Mouse (Mus musculus) embryonic facial prominence, embryonic 14.5 days (tissue): ENCODE measurements around the gene Gm28827. TPM values are rescaled to one million over a fixed set of nuclear protein-coding genes. Genes with fewer than 3 reads are reported as not detected.
"Not testable (repeated sequence)": the region's sequence is repeated elsewhere in the genome, so short reads cannot be mapped to it uniquely, and the experiment has no call there.

ENCODE experiments used
- ATAC-seq: fragments of 200-750 bp; cut with Nextera tagmentation; 2 replicates; pipeline ENCODE4 v1.8.0; 2017; ENCODE audit warnings: low read depth, moderate number of reproducible peaks, moderate TSS enrichment
- DNase-seq: peaks from one replicate; pipeline ENCODE4 v3.0.0-alpha.2; 2015; ENCODE audit warnings: low spot score
- H3K27ac ChIP-seq: fragments of 300-500 bp; sonication (generic); replicated peaks from 2 replicates; pipeline ENCODE4 v1.5.1; 2014; ENCODE audit warnings: low read depth, mild to moderate bottlenecking, low read length, moderate library complexity
- H3K27me3 ChIP-seq: fragments of 300-500 bp; sonication (generic); replicated peaks from 2 replicates; pipeline ENCODE4 v1.6.1; 2014; ENCODE audit warnings: low read length; ENCODE audit not compliant: control insufficient read depth, insufficient read depth
- H3K36me3 ChIP-seq: fragments of 300-500 bp; sonication (generic); 2 replicates; pipeline ENCODE4 v1.6.1; 2014; ENCODE audit warnings: low read length, mixed read lengths; ENCODE audit not compliant: control insufficient read depth, insufficient read depth
- H3K4me1 ChIP-seq: fragments of 300-500 bp; sonication (generic); 2 replicates; pipeline ENCODE4 v1.6.1; 2014; ENCODE audit warnings: antibody characterized with exemption, low read length; ENCODE audit not compliant: control insufficient read depth, insufficient read depth
- H3K4me2 ChIP-seq: fragments of 300-500 bp; sonication (generic); 2 replicates; pipeline ENCODE4 v1.6.1; 2014; ENCODE audit warnings: low read depth, mild to moderate bottlenecking, low read length, moderate library complexity, mixed read lengths
- H3K4me3 ChIP-seq: fragments of 300-500 bp; sonication (generic); 2 replicates; pipeline ENCODE4 v1.5.1; 2014; ENCODE audit warnings: low read depth, mild to moderate bottlenecking, low read length
- H3K9ac ChIP-seq: fragments of 300-500 bp; sonication (generic); 2 replicates; pipeline ENCODE4 v1.6.1; 2014; ENCODE audit warnings: low read depth, mild to moderate bottlenecking, low read length, moderate library complexity, mixed read lengths
- H3K9me3 ChIP-seq: fragments of 300-500 bp; sonication (generic); 2 replicates; pipeline ENCODE4 v1.6.1; 2016; ENCODE audit warnings: low read length; ENCODE audit not compliant: control insufficient read depth
- WGBS: fragments of 180-500 bp; shearing (Covaris S2); extraction: QIAGEN DNeasy Blood & Tissue Kit; methylation state at CpG from one replicate; pipeline ENCODE4 v1.1.7; 2014; 5-methylcytosine and 5-hydroxymethylcytosine counted together
- polyA plus RNA-seq: library from polyadenylated mRNA; unstranded; fragments of >200 nt; fragmentation: Nextera tagmentation; extraction: Ambion mirVana; gene quantifications from 2 replicates; pipeline ENCODE4 v1.2.1, GENCODE M21; 2014

Gene Gm28827
- not detected in 2 replicates for polyA plus RNA-seq

DNA sequence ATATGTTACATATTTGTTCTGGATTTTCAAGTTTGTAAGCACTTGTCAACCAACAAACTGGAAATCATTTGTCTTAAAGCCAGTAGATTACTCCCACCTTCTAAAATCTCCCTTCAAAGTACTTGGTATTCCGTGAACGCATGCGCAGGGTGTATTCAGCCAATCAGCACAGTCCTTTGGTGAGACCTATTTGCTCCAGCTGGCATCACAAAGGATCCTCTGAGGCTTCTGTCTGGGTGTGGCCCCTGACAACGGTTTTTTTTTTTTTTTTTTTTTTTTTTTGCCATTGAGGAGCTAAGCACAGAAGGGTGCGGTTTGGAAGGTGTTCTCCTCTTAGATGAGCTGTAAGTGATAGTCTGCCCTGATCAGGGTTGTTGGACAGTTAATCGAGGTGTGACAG is at the start of gene Gm28827:
Gene Gm28827 (plus strand): TSS at position 301 of the 400 bp plus-strand sequence.
- WGBS: no CpG with 5 or more reads among the region's 6 CpGs
- not testable (repeated sequence) for ATAC-seq, H3K4me2 ChIP-seq

More for the DNA sequence above, at the start of gene Gm28827:
- not testable (repeated sequence) for H3K27ac ChIP-seq, H3K9ac ChIP-seq, H3K27me3 ChIP-seq, DNase-seq, H3K4me3 ChIP-seq, H3K36me3 ChIP-seq, H3K4me1 ChIP-seq, H3K9me3 ChIP-seq
